9 mouse cellular contexts compared by ENCODE assay signal in genomic region chr5:35894295-35895047, GRCm38 (mm10). TPM values are rescaled to one million over a fixed set of nuclear protein-coding genes. Genes with fewer than 3 reads are reported as not detected.
DNase-seq lines count a peak whose midpoint lies in the region; ATAC-seq and TF ChIP-seq lines count a peak whose summit lies in the region.
"Had no signal": no experiment of that assay in that cellular context is flagged by ENCODE, and none has a peak within 500 bp of the region (broad histone marks: within the 10 kb centered on the region; RNA-seq: fewer than 3 reads in every experiment).

No protein-coding gene starts in this region.

- H3K27ac ChIP-seq in left cerebral cortex, adult 2 months, result peak overlapping the region; percentile 89
- H3K27ac ChIP-seq in embryonic fibroblast, embryonic 13.5 days (ENCODE audit: insufficient read depth, low read length), result peak overlapping the region; percentile 73
- peak overlapping the region; percentile 89 for H3K27ac ChIP-seq in midbrain, embryonic 14.5 days (replicated peaks; ENCODE audit: low read depth, low read length)

- H3K4me2 ChIP-seq in midbrain, embryonic 14.5 days (ENCODE audit: low read length), result peak overlapping the region; percentile 90

- H3K27me3 ChIP-seq in midbrain, embryonic 14.5 days (ENCODE audit: control insufficient read depth, insufficient read depth, low read length), result no peaks in the 10 kb centered on the region
- H3K27me3 ChIP-seq: Patski had no signal

- no peaks in the 10 kb centered on the region for H3K9me3 ChIP-seq in midbrain, embryonic 14.5 days (ENCODE audit: control insufficient read depth, low read length)

- intact Hi-C loops in left cerebral cortex, adult 2 months (cut with DNase I), result no loop called here
- intact Hi-C loops in heart, postnatal 14 days (cut with DNase I), result loop anchor here (5.0 kb wide), 1 partner anchor 33 kb away; no protein-coding TSS in a partner anchor
- intact Hi-C loops in left cerebral cortex, postnatal 14 days (cut with DNase I), result loop anchor here (5.0 kb wide), 1 partner anchor 48 kb away; no protein-coding TSS in a partner anchor

- 7% methylated on average over 30 of the region's 30 CpGs for WGBS in midbrain, embryonic 14.5 days

- TF ChIP-seq CTCF in left cerebral cortex, adult 2 months (IDR thresholded peaks at IDR 0.05), result no peak
- TF ChIP-seq CTCF in embryonic fibroblast, embryonic 13.5 days (IDR thresholded peaks at IDR 0.05; ENCODE audit: borderline replicate concordance, insufficient read depth, low read length), result no peak

- DNase-seq in left cerebral cortex, adult 2 months (ENCODE audit: extremely low spot score in 1 of 2, low spot score in 2 of 2), result no peak
- no peak for DNase-seq in left cerebral cortex, adult 9 months (ENCODE audit: low spot score in 2 of 2)
- peak; percentile 49 to 51 for DNase-seq in heart, postnatal 14 days
- DNase-seq in kidney, postnatal 4 days, result peak; percentile 58 to 73
- DNase-seq in midbrain, embryonic 14.5 days, result no peak
- DNase-seq in spleen, postnatal 36 days (ENCODE audit: low spot score in 2 of 2), result no peak
- no peak for DNase-seq in left cerebral cortex, postnatal 14 days (ENCODE audit: low spot score in 2 of 2)

- peak overlapping the region; percentile 84 for H3K4me3 ChIP-seq in left cerebral cortex, adult 2 months
- peak overlapping the region; percentile 88 for H3K4me3 ChIP-seq in embryonic fibroblast, embryonic 13.5 days (ENCODE audit: insufficient read depth, low read length)
- peak overlapping the region; percentile 99 for H3K4me3 ChIP-seq in midbrain, embryonic 14.5 days (replicated peaks; ENCODE audit: low read depth, low read length)

- no peaks in the 10 kb centered on the region for H3K36me3 ChIP-seq in midbrain, embryonic 14.5 days (ENCODE audit: control insufficient read depth, insufficient read depth, low read length)

- peaks cover 11% of the 10 kb centered on the region for H3K4me1 ChIP-seq in embryonic fibroblast, embryonic 13.5 days (ENCODE audit: control insufficient read depth, insufficient read depth, low read length)
- peaks cover 34% of the 10 kb centered on the region for H3K4me1 ChIP-seq in midbrain, embryonic 14.5 days (ENCODE audit: control insufficient read depth, insufficient read depth, low read length)

- H3K9ac ChIP-seq in midbrain, embryonic 14.5 days (replicated peaks; ENCODE audit: low read length), result peak overlapping the region; percentile 84

- TF ChIP-seq POLR2A in embryonic fibroblast, embryonic 13.5 days (IDR thresholded peaks at IDR 0.05; ENCODE audit: low read depth, low read length), result no peak; the same call in 1 of the 2 replicates

- ATAC-seq in midbrain, embryonic 14.5 days (ENCODE audit: low FRiP score, low TSS enrichment), result no peak

RNA-seq across cellular contexts. Expression of gene Afap1, which starts 1.4 kb away (rescaled TPM):
- 10 to 100 TPM; 28.8 to 31.5 TPM for total RNA-seq in left cerebral cortex, adult 2 months (2021)
- 64.3 and 71.8 TPM in 2 replicates for polyA plus RNA-seq in embryonic fibroblast, embryonic 13.5 days (2011; ENCODE audit: insufficient read length, low read depth, missing spikeins)
- total RNA-seq in heart, postnatal 14 days (2021), result 10 to 100 TPM; 28.3 to 28.7 TPM
- polyA plus RNA-seq in midbrain, embryonic 14.5 days (2014; fragmentation: Nextera tagmentation; extraction: Ambion mirVana), result 64.6 and 81.8 TPM in 2 replicates
- total RNA-seq in left cerebral cortex, postnatal 14 days (2021), result 10 to 100 TPM; 66.8 to 71.6 TPM

Comparison
In these comparisons a context has a peak if more than half of its experiments do, and no peak if none do; other contexts are left out.
1. DNase-seq: peak in heart, postnatal 14 days (2 of 2) and kidney, postnatal 4 days (2 of 2); none in left cerebral cortex, adult 2 months (0 of 2), left cerebral cortex, adult 9 months (0 of 2), midbrain, embryonic 14.5 days (single experiment), spleen, postnatal 36 days (0 of 2) and left cerebral cortex, postnatal 14 days (0 of 2).
2. Peak in every context shown above with its lines, with median percentiles within 50 percentile points of each other: H3K27ac ChIP-seq and H3K4me3 ChIP-seq.